Mouse (Mus musculus) spleen, adult 2 months (tissue): ENCODE measurements around the gene Cysrt1. TPM values are rescaled to one million over a fixed set of nuclear protein-coding genes. Genes with fewer than 3 reads are reported as not detected.

ENCODE experiments used
- DNase-seq, 2 experiments: peaks; one replicate each; pipeline versions ENCODE4 v3.0.0 to v3.0.0-alpha.2; 2012 to 2021; ENCODE audit warnings: low spot score in 2 of 2, low read depth in 1 of 2
- H3K27ac ChIP-seq: fragments of 200-500 bp; 2 replicates; pipeline ENCODE4 v1.5.1; 2012; ENCODE audit warnings: low read length, inconsistent platforms; ENCODE audit not compliant: insufficient read depth
- H3K27me3 ChIP-seq: fragments of 200-500 bp; 2 replicates; pipeline ENCODE4 v1.6.1; 2012; ENCODE audit warnings: mild to moderate bottlenecking, moderate library complexity, low read length, inconsistent platforms; ENCODE audit not compliant: control insufficient read depth, insufficient read depth
- H3K36me3 ChIP-seq: fragments of 200-500 bp; 2 replicates; pipeline ENCODE4 v1.6.1; 2012; ENCODE audit warnings: mild to moderate bottlenecking, low read length, inconsistent platforms; ENCODE audit not compliant: control insufficient read depth, insufficient read depth
- H3K4me1 ChIP-seq: fragments of 200-500 bp; 2 replicates; pipeline ENCODE4 v1.6.1; 2011; ENCODE audit warnings: inconsistent platforms; ENCODE audit not compliant: control insufficient read depth, insufficient read depth, insufficient read length
- H3K4me3 ChIP-seq: fragments of 200-500 bp; 2 replicates; pipeline ENCODE4 v1.5.1; 2011; ENCODE audit warnings: mild to moderate bottlenecking, inconsistent platforms; ENCODE audit not compliant: insufficient read depth, insufficient read length; ENCODE audit errors: extremely low read depth
- CTCF ChIP-seq: fragments of 200-500 bp; IDR thresholded peaks from 2 replicates; pipeline ENCODE4 v1.5.1; 2011; ENCODE audit warnings: mild to moderate bottlenecking, inconsistent platforms; ENCODE audit not compliant: insufficient read depth, insufficient read length, insufficient replicate concordance; ENCODE audit errors: extremely low read depth
- POLR2A ChIP-seq: fragments of 200-500 bp; IDR thresholded peaks from 2 replicates; pipeline ENCODE4 v1.6.1; 2011; ENCODE audit warnings: low read depth, low read length, inconsistent platforms
- WGBS: fragments of 180-500 bp; shearing (Covaris S2); methylation state at CpG from one replicate; pipeline ENCODE4 v1.1.7; 2018; 5-methylcytosine and 5-hydroxymethylcytosine counted together
- polyA plus RNA-seq: library from polyadenylated mRNA; depleted of rRNA; stranded (reverse); fragments of >200 nt; gene quantifications from 2 replicates; pipeline ENCODE4 v1.2.3, GENCODE M21; 2012

The Cysrt1 gene
- polyA plus RNA-seq, 1 experiment = not detected

DNA sequence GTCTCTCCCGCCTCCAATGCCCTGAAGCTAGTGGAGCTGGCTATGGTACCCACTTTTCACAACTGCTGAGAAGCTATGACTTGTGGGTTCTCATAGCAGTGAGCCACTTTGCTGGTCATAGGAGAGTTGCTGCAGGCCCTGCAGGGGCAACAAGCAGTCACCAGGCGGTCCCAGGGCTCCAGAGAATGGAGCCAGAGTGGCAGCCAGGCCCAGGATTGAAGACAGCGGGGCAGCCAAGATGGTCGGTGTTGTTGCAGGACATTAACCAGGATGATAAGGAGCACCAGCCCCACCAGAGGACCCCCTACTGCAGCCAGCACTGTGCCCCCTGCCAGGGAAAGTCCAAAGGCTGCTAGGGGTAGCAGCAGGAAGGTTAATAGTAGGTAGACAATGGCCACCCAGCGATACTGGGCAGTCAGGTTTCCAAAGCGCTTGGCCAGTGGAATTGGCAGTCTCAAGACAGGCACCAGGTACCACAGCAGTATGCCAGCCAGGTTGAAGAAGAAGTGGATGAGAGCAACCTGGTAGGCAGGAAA is 13.2 kb downstream of the Cysrt1 start:
- Histone ChIP-seq H3K27me3 (no peaks in the 10 kb centered on the region; the same call in 1 of the 2 replicates), H3K36me3 (no peaks in the 10 kb centered on the region), H3K4me3 (no peak overlapping the region), H3K4me1 (peaks cover 3% of the 10 kb centered on the region; the same call in 1 of the 2 replicates), H3K27ac (0 out of 2 replicates have a peak overlapping the region, but pooled peaks have one; percentile 27)
- TF ChIP-seq POLR2A (no peak), CTCF (no peak)
- 79% methylated on average over 6 of the region's 6 CpGs for WGBS
- DNase-seq = no peak

DNA sequence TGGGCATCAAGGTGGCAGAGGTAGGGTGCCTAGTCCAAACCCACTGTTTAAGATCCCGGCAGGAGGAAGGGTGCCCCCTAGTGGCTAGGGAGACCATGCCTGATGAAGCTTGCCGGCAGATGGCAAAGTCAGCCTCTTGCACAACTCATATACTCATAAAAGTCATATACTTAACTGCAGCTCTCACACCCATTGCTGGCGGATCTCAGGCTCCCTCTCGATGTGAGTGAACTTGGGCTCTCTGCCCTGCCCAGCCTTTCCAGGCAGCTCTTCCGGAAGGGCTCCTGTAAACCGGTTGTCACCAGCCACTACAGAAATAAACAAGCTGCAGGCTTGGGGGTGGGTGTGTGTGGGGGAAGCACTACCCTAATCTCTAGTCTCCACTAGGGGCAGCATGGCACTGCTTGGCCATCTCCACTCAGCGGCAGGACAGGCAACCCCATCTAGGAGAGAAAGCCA is 13.8 kb downstream of the Cysrt1 start:
- peak; percentile 84 to 85 for DNase-seq
- H3K4me1 ChIP-seq = peaks cover 7% of the 10 kb centered on the region; the same call in 1 of the 2 replicates
- H3K27ac ChIP-seq = peak overlapping the region; percentile 62
- no peak for TF ChIP-seq POLR2A
- peak; percentile 88; the same call in 1 of the 2 replicates for TF ChIP-seq CTCF
- 1% methylated on average over 7 of the region's 7 CpGs for WGBS
- no peaks in the 10 kb centered on the region for H3K27me3 ChIP-seq
- peak overlapping the region; percentile 39; the same call in 1 of the 2 replicates for H3K4me3 ChIP-seq
- H3K36me3 ChIP-seq = no peaks in the 10 kb centered on the region

DNA sequence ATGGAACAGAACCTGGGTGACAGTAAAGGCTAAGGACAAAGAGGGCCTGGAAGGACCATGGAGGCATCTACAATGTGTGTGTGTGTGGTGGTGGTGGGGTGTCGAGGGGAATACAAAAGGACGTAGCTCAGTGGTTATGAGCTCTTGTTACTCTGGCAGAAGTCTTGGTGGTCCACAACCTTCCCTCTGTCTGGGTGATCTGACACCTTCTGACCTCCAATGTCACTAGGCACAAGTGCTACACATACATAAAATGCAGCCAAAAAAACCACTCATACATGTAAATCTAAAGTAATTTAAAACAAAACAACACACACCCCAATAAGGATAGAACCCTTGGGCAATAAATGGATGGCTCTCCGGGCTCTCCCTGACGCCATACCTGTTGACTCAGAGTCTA is 14.8 kb downstream of the Cysrt1 start:
- no peak overlapping the region for H3K4me3 ChIP-seq
- no peak overlapping the region for H3K27ac ChIP-seq
- peaks cover 8% of the 10 kb centered on the region; the same call in 1 of the 2 replicates for H3K4me1 ChIP-seq
- DNase-seq = no peak
- TF ChIP-seq POLR2A (no peak), CTCF (no peak)
- no peaks in the 10 kb centered on the region for H3K27me3 ChIP-seq
- no peaks in the 10 kb centered on the region for H3K36me3 ChIP-seq
- 97% methylated on average over 4 of the region's 4 CpGs for WGBS

DNA sequence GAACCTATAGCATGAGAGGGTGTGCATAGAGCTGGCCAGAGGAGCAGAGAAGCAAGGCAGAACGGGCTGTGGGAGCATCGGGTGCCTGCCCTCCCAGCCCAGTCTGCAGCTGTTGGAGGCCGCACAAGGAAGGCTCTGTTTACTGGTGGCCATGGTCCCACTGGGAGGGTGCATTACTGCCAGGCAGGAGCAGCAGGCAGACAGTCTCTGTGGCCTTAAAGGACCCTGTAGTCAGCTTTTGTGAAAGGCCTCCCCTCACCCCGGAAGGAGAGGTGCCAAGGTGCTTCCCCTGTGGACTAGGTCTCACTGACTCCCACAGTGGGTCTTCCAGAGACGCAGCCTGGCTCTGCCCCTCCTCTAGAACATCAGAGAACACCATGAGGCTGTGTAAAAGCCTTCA is 15.4 kb downstream of the Cysrt1 start:
- 87% methylated on average over 5 of the region's 5 CpGs for WGBS
- H3K4me1 ChIP-seq = peaks cover 8% of the 10 kb centered on the region; the same call in 1 of the 2 replicates
- TF ChIP-seq POLR2A (no peak), CTCF (no peak)

DNA sequence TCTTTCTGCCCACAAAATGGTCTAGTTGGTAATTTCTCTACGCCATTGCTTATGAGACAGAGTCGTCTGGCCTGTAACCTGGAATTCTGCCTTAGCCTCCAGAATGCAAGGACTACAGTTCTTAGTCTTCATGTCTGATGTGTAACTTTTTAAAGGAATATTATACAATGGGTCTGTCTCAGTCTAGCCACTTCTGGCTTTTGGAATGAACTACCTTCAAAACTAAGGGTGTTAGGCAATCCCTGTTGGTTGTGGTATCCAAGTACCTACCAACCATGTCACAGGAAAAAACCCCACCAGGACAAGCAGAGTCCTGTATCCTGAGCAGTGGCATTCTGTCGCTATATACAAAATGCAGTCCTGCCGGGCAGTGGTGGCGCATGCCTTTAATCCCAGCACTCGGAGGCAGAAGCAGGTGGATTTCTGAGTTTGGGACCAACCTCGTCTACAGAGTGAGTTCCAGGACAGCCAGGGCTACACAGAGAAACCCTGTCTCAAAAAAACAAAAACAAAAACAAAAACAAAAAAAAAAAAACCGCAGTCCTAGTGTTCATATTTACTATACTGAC is 16.4 kb downstream of the Cysrt1 start:
- peak overlapping the region; percentile 57; the same call in 1 of the 2 replicates for H3K27ac ChIP-seq
- no peaks in the 10 kb centered on the region for H3K27me3 ChIP-seq
- 91% methylated on average over 8 of the region's 8 CpGs for WGBS
- peaks cover 3% of the 10 kb centered on the region; the same call in 1 of the 2 replicates for H3K36me3 ChIP-seq
- no peak for TF ChIP-seq CTCF
- TF ChIP-seq POLR2A = no peak
- peaks cover 8% of the 10 kb centered on the region; the same call in 1 of the 2 replicates for H3K4me1 ChIP-seq
- H3K4me3 ChIP-seq = no peak overlapping the region
- no peak for DNase-seq

More for the DNA sequence above, 15.4 kb downstream of the Cysrt1 start:
- Histone ChIP-seq H3K27me3 (no peaks in the 10 kb centered on the region), H3K36me3 (peaks cover 1% of the 10 kb centered on the region; the same call in 1 of the 2 replicates), H3K4me3 (no peak overlapping the region), H3K27ac (no peak overlapping the region)
- DNase-seq = no peak

DNA sequence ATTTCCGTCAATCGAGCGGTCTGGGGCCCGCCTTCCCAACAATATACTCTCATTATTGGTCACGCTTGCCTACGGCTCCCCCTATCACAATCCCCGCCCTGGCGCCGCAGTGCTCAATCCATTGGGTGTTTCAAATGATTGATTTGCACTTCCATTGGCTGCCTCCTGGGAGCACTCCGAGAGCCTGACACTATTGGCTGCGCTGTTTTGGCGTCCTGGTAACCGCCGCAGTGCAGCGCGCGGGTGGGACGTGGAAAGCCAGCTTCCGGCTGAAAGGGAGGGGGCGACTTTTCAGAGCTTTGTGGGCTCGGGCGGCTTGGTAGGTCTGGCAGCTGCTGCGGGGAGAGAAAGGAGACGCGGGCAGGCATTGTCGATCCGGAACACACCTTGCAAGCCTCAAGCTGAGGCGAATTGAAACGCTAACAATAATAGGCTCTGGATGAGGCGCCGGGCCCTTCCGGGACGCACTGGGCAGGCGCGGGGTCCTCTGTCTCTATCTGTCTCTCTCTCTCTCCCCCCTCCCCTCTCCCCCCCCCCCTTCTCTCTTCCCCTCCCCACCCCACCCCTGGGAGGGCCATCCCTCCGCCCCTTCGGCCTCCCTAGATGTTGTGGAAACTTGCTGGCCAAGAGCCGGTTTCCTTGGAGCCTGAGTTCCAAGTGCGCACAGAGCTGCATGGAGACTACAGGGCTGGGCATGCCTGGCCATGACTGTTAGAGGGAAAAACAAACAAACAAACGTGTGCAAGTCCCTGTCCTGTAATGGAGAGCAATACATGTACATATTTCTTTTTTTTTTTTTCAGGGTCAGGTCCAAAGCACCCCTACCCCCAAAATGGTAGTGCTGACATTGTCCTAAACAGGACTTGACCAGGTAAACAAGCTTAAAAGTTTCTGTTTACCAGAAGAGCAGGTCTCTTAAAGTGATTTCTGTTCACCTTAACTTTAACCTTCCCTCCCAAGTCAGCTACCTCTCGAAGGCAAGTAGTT is 17.2 kb downstream of the Cysrt1 start:
- Histone ChIP-seq H3K4me1 (peaks cover 8% of the 10 kb centered on the region; the same call in 1 of the 2 replicates), H3K4me3 (peak overlapping the region; percentile 66), H3K27ac (peak overlapping the region; percentile 92), H3K36me3 (peaks cover 3% of the 10 kb centered on the region; the same call in 1 of the 2 replicates), H3K27me3 (no peaks in the 10 kb centered on the region)
- 2% methylated on average over 41 of the region's 41 CpGs for WGBS
- TF ChIP-seq CTCF (no peak), POLR2A (peak; percentile 60; the same call in 1 of the 2 replicates)
- DNase-seq = peak; percentile 96 to 99
